Mouse (Mus musculus) mature B cell (primary cell): ENCODE measurements around the gene Gm30191.

Source experiments
- in situ Hi-C: fragments of 300-500 bp; cut with MboI; formaldehyde crosslinking; loops from 2 replicates; pipeline ENCODE4 v1.14.3; 2019

Gene Gm30191

GRCm38 (mm10) chr4:134246719-134247258 is at the start of gene Gm30191:
Gene Gm30191, plus strand, starts transcription at chr4:134246935.
- in situ Hi-C loops, result no loop called here

DNA sequence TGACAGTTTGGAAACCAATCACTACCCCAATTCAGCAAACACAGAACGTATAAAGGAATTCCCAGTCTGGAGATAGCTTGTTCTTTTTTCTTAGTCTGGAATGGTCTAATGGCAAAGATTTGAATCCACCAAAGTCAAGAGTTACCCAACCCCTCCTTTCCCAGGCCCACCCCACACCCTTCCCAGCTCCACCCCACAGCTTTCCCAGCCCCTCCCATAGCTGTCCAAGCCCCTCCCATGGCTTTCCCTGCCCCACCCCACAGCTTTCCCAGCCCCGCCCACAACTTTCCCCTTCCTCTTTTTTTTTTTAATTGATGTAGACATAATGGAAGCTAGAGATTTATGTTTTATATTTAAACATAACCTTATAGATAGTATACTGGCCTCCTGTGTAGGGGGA is 47.4 kb upstream of the Gm30191 start:
- in situ Hi-C loops, result no loop called here

- in situ Hi-C loops, result no loop called here
These were observed 43.8 kb upstream of the Gm30191 start, which contains the start of gene Gm7534 for GRCm38 (mm10) chr4:134202904-134203303. Gene Gm7534, minus strand, starts transcription at chr4:134203004.

DNA sequence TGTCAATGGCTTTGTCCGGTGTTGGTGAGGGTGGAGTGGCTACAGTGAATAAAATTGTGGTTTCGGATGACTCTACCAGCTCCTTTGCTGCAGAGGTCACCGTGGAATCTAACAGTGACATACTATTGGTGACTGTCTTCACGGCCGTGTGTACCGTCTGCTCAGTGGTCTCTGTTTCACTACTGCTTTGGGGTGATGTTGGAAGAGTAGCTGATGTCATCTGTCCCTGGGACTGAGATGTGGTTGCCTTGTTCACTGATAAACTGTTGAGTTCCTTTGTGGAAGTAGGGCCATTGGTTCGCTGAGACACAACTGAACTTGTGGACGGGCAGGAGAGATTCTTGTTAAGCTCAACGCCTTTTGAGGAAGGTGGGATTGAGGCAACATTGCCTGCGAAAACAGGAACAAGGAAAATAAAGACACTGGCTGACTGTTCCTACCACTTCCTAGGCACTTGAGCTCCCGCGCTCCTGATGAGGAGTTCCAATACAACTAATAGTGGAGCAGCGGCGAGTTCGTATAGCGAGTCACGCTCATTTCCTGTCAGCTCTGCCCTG is 43.3 kb upstream of the Gm30191 start:
- in situ Hi-C loops, result no loop called here

- in situ Hi-C loops, result no loop called here
These were observed 40.2 kb upstream of the Gm30191 start for GRCm38 (mm10) chr4:134206488-134207053.

DNA sequence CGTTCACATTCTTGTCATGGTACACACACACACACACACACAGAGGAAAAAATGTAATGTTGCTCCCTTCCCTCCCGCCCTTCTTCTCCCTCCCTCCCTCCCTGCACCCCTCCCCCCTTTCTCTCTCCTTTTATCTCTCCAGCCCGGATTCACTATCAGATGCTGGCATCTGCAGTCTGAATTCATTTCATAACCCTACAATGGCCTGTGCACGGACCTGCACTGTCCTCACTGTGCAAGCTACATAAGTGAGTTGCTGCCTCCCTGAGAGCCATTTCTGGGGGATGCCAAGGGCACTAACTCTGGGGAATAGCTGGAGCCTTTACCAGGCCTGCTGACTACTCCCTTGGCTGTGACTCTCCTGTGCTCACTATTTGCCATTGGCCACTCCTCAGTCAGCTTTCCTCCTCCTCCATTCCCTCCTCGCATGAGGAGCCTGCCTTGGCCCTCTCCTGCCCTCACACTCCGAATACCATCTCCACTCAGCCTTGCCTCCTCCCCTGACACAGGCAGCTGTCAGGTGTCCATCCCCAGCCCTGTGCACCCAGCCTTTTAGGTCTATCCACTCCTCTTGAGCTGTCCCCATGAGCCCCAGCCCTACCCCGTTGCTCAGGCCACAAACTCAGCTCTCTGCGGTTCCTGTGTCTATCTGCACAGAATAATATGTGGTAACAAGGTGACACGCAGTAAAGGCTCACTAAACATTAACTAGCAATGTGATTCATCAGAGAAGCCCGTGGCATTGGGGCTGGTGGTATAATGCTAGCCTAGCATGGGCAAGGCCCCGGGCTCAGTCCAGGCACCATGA is 23.7 kb upstream of the Gm30191 start:
- in situ Hi-C loops, result no loop called here

DNA sequence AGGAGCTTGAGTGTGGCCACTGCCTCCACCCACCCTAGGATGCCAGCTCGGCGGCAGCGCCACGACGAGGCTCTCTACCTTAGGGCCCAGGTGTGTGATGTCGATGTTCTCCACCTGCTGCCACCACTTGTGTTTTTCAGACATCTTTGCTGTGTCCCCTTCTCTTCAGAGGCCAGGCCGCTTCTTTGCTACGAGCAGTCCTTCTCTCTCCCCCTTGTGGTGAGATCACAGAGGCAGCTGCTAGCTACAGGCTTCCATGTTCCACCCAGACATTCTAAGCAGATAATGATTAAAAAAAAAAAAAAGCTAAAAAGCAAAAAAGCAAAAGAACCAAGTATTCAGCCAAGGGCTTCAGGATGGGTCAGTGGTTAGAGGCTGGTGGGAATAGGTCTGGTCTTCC is 19.5 kb upstream of the Gm30191 start, which contains the start of gene Catsper4:
Gene Catsper4, minus strand, starts transcription at position 190 of the 400 bp plus-strand sequence.
- in situ Hi-C loops, result no loop called here

DNA sequence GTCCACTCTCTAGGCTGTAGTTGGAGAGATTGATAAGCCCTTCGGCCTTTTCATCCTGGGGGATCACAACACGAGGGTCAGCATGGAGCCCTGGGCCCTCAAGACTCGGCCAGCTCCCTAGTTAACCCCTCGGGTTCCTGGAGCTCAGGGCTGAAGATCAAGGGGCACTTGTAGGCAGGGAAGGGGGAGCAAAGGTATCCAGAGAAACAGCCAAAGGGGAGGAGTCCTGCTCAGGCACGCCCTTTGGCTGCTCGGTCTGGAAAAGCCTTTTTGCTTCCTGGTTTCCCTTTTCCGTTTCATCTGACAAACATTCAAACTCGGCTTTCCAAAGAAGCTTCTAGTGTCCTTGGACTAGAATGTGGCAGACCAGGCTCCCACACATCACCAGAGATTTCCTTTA is 16.3 kb upstream of the Gm30191 start:
- in situ Hi-C loops, result no loop called here

- in situ Hi-C loops, result no loop called here
These were observed 11.9 kb upstream of the Gm30191 start for GRCm38 (mm10) chr4:134234876-134235275.

GRCm38 (mm10) chr4:134237582-134238278 is 9.0 kb upstream of the Gm30191 start:
- in situ Hi-C loops, result no loop called here

DNA sequence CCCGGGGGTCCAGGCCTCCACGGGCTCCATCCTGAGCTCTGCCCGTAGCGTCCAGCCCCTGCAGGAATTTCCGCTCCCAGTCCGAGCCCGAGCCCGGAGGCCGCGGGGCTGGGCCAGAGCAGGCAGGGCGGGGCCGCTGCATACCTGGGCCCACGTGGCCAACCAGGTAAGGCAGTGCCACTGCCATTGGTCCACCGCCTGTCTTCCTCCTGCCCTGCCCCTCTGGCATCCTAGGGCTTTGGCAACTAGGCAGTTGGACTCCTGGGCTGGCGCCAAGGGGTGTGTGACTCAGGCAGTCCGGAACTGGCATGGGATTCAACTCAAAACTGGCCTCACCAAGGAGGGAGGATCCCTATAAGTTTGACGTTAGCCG is 8.5 kb upstream of the Gm30191 start, which contains the start of gene Cnksr1:
Gene Cnksr1, minus strand, starts transcription at position 121 of the 373 bp plus-strand sequence.
- in situ Hi-C loops, result no loop called here

DNA sequence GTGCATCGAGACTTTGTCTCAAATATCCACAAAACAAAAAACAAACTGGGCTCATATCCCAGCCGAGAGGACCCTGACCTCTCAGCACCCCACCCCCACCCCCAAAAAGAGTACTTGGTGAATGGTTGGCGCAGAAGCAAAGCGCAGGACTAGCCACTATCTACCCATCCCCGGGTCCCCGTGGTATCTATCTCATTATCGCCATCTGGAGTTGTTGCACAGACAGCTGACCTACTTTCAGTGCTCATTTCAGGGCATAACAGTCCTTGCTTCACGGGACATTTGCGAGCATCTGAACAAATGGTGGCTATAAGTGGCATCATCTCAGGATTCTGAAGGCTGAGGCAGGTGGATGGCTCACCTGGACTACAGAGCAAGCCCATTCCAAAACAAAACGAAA is 8.0 kb upstream of the Gm30191 start:
- in situ Hi-C loops, result no loop called here

GRCm38 (mm10) chr4:134243516-134244250 is 3.1 kb upstream of the Gm30191 start, which contains the start of gene E130218I03Rik:
Gene E130218I03Rik, plus strand, starts transcription at chr4:134243662.
- in situ Hi-C loops, result no loop called here

DNA sequence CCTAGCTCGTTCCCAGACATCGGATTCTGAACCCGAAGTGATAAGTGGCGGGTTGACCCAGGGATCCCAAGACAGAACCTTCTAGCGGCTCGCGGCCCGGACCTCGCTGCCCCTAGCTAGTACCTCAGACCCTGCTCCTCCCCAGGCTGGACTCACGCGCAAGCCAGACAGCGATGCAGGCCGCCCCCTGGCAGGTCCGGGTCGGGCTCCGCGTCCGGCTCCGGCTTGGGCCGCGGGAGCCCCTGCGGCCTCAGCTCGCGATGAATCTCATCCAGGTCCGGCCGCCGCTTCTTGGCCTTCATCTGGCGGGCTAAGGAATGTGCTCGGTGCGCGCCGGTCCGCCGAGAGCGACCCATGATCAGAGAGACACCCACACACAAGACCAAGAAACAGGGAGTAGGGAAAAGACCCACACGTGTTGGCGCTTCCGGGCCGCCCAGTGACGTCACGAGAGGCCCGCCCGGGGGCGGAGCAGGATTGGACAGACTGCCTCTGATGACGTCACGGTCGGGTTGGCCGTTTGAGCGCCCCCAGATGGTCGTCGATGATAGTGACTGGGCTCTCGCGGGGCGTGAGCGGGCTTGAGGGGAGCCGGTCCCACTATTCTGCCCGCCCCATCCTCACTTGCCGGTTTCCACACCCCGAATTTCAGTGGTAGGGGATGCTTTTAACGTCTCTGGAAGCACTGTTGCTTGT is 1.4 kb upstream of the Gm30191 start, which contains the start of gene Zfp593:
Gene Zfp593, minus strand, starts transcription at position 445 of the 696 bp plus-strand sequence.
- in situ Hi-C loops, result no loop called here

DNA sequence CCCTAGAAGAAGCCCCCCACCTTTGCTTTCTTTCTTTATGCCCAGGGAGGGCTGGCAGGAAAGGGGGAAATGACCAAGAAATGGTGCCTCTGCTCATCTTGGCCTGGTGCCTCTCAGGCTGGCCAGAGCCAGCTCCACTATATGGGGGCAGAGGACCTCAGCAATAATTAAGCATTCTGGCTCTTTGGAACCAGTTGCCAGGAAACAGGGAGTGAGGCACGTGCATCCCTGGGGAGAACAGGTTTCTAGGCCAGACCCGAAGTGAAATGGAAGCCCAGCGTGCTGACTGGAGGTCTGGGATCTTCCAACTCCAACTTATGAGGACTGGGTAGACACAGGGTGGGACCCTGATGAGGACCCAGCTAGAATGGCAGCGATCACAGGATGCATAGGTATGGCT is 479 bp upstream of the Gm30191 start:
- in situ Hi-C loops, result no loop called here

DNA sequence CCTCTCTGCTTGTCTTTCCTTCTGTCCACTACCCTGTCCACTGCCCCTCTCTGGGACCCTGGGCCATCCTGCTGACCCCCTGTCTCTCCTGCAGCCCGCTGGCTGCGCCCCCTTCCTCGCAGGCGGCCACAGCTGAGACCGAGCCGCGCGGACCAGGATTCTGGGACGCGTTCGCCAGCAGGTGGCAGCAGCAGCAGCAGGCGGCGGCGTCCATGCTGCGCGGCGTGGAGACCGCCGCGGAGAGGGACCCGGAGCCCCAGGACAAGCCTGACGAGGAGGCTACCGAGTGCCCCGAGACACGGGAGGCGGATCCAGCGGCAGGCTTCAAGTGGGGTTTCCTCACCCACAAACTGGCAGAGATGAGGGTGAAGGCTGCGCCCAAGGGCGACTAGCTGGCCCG is 2.9 kb downstream of the Gm30191 start:
- in situ Hi-C loops, result no loop called here

DNA sequence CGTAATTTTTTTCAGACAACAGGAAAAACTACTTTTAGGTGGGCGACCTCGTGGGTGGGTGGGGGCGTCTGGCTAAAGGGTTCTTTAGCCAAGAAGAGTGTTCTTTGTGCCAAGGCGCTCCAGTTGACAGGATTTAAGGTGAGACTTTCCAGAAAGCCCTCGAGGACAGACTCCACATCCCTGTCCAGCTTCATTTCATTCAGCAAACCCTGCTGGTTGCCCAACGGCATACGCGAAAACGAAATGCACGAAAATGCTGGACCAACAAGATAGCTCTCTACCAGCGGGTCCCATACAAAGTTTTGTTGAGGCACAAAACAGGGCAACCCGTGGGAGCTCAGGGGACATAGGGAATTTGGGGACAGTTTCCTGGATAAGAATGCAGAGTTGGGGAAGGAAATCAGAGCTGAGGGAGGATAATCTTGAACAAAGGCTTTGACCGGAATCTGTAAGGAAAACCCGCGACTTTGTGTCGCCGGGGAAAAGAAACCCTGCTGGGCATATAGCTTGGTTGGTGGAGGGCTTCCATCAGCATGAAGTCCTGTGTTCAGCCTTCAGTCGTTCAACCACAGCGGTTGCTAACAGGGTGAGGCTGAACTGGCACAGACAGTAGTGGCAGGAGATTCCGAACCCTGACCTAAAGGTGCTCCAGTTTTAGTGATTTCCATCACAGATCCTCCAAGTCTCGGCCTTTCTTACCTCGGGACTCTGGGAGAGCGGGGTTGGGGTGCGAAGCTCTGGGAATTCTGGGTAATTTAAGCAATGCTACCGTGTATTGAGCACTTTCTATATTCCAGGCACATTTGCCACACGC is 3.6 kb downstream of the Gm30191 start:
- in situ Hi-C loops, result no loop called here

DNA sequence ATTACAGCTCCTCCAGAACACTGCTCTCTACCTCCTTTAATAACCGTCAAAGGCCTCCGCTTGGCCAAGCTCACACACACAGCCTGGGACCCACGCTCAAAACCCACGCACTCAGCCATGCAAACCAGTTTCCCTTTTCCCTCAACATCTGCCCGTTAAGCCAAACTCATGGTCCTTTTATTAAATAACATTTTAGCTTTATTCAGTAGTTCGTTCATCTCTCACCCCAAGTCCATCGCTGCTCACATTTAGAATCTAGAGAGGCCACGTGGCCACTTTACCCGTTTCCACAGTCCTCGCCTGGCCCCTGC is 4.2 kb downstream of the Gm30191 start:
- in situ Hi-C loops, result no loop called here

DNA sequence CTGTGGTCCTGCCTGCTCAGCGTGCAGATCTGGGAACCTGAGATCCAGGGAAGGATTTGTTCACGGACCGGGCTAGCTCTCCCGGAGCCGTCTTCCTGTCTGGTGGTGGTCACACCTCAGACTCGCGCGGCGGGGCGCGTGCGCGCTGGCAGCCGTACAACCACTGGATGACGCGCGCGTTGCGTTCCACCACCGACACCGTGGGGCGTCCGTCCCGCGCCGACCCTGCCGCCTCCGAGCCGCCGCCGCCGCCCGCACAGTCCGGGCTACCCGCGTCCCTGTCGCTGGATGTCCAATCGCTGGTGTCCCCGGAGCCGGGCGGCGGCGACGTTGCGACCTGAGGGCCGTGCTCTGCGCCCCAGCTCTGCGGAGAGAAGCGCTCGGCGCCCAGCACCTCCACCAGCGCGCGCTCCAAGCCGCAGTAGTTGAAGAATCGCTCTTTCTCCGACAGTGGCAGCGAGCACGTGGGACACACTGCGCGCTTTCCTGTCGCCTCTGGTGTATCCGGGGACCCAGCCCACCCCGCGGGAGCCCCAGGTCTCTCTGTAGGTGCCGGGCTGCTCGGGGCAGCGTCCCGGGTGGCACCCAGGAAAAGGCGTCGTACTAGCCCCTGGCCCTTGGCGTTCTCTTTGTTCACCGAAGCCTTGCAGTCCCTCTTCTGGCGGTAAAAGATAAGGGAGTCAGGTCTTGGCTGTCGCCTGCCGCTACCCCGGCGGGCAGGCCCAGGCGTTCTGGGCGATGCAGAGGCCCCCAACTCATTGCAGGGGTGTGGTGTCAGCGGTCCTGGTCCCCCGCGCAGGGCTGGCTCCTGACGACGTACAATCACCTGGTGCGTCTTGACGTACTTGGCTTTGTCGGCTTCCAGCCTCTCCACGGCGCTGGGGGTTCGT is 4.8 kb downstream of the Gm30191 start:
- in situ Hi-C loops, result no loop called here
